14 mouse cellular contexts compared by ENCODE assay signal in the genomic region with DNA sequence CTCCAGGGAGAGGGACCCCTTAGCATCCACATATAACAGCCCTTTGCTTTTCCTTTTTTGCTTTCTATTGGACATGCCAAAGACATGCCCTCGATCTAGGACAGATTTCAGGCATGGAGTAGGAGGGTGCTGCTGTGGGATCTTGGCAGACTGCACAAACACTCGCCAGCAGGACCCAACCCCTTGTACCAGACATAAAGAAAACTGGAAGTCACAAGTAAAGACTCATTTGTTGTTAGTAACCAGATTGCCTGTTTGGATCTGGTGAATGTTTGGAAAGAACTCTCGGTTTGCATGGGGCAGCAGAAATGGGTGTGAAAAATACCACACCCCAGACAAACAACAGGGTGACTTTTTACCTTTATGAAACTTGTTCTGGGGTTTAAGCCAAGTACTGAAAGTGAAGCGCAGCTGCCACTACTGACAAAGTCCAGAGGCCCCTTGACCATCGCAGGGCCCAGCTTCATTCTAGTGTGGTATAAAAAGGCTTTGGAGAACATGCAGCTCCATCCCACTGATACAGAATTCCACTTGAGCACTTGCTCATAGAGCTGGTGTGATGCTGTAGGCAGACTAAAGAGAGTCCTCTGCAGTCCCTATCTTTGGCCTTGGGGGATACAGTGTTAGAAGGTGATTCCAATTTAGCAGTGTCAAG. TPM values are rescaled to one million over a fixed set of nuclear protein-coding genes. Genes with fewer than 3 reads are reported as not detected.
DNase-seq lines count a peak whose midpoint lies in the region; ATAC-seq and TF ChIP-seq lines count a peak whose summit lies in the region.
"Had no signal": no experiment of that assay in that cellular context is flagged by ENCODE, and none has a peak within 500 bp of the region (broad histone marks: within the 10 kb centered on the region; RNA-seq: fewer than 3 reads in every experiment).

No protein-coding gene starts in this region.

- peak overlapping the region; percentile 81 for H3K27ac ChIP-seq in heart, embryonic 13.5 days (replicated peaks)
- H3K27ac ChIP-seq in embryonic fibroblast, embryonic 13.5 days (ENCODE audit: insufficient read depth, low read length), result peak overlapping the region; percentile 80
- H3K27ac ChIP-seq in stomach, postnatal 0 days (replicated peaks), result peak overlapping the region; percentile 19; the same call in 1 of the 2 replicates
- H3K27ac ChIP-seq: liver, embryonic 15.5 days; midbrain, embryonic 12.5 days had no signal

- no peak overlapping the region for H3K4me2 ChIP-seq in heart, embryonic 13.5 days
- no peak overlapping the region for H3K4me2 ChIP-seq in stomach, postnatal 0 days (replicated peaks; ENCODE audit: low read depth)
- H3K4me2 ChIP-seq: liver, embryonic 15.5 days; midbrain, embryonic 12.5 days had no signal

- no peak overlapping the region for H3K9ac ChIP-seq in heart, embryonic 13.5 days
- H3K9ac ChIP-seq in stomach, postnatal 0 days (ENCODE audit: low read length), result no peak overlapping the region
- H3K9ac ChIP-seq: liver, embryonic 15.5 days; midbrain, embryonic 12.5 days had no signal

- no peak for TF ChIP-seq CTCF in embryonic fibroblast, embryonic 13.5 days (IDR thresholded peaks at IDR 0.05; ENCODE audit: borderline replicate concordance, insufficient read depth, low read length)
- TF ChIP-seq CTCF in stomach, postnatal 0 days (IDR thresholded peaks at IDR 0.05; ENCODE audit: low read depth), result no peak

- ATAC-seq in heart, embryonic 13.5 days (ENCODE audit: extremely low read depth, insufficient number of reproducible peaks, low FRiP score, low TSS enrichment), result no peak
- ATAC-seq in stomach, postnatal 0 days (ENCODE audit: low FRiP score, low TSS enrichment), result peak; percentile 48
- no peak for ATAC-seq in erythroblast, adult 5-6 weeks (replicated peaks; ENCODE audit: low FRiP score, poor library complexity, severe bottlenecking)

- intact Hi-C loops in heart, postnatal 14 days (cut with DNase I), result loop anchor here (2.0 kb wide), 1 partner anchor 17 kb away; the partner anchor contains the start of gene Stk35

- H3K4me3 ChIP-seq in heart, embryonic 13.5 days, result no peak overlapping the region
- H3K4me3 ChIP-seq in embryonic fibroblast, embryonic 13.5 days (ENCODE audit: insufficient read depth, low read length), result no peak overlapping the region
- no peak overlapping the region for H3K4me3 ChIP-seq in stomach, postnatal 0 days (ENCODE audit: low read depth, low read length)
- H3K4me3 ChIP-seq: liver, embryonic 15.5 days; midbrain, embryonic 12.5 days had no signal

- 66% methylated on average over 5 of the region's 5 CpGs for WGBS in heart, embryonic 13.5 days
- WGBS in stomach, postnatal 0 days, result 45% methylated on average over 5 of the region's 5 CpGs

- no peak for DNase-seq in heart, postnatal 14 days
- peak; percentile 40 for DNase-seq in lung, postnatal 25 days (ENCODE audit: low spot score)
- no peak for DNase-seq in lung, adult 18-20 months
- peak; percentile 20 for DNase-seq in stomach, postnatal 0 days (ENCODE audit: low spot score)
- DNase-seq: adrenal gland, adult 8-10 months; cerebellum, adult 11 months; gastrocnemius, postnatal 25 days; right cerebral cortex, postnatal 14 days; thymus, postnatal 14 days had no signal

- H3K9me3 ChIP-seq in heart, embryonic 13.5 days, result no peaks in the 10 kb centered on the region
- no peaks in the 10 kb centered on the region for H3K9me3 ChIP-seq in stomach, postnatal 0 days (ENCODE audit: control insufficient read depth, low read length)
- H3K9me3 ChIP-seq: liver, embryonic 15.5 days; midbrain, embryonic 12.5 days had no signal

- peaks cover 95% of the 10 kb centered on the region for H3K4me1 ChIP-seq in heart, embryonic 13.5 days
- peaks cover 21% of the 10 kb centered on the region for H3K4me1 ChIP-seq in embryonic fibroblast, embryonic 13.5 days (ENCODE audit: control insufficient read depth, insufficient read depth, low read length)
- peaks cover 7% of the 10 kb centered on the region for H3K4me1 ChIP-seq in stomach, postnatal 0 days (replicated peaks; ENCODE audit: control insufficient read depth, insufficient read depth)

- no peak for TF ChIP-seq POLR2A in embryonic fibroblast, embryonic 13.5 days (IDR thresholded peaks at IDR 0.05; ENCODE audit: low read depth, low read length)

- no peak for TF ChIP-seq EP300 in stomach, postnatal 0 days (optimal IDR thresholded peaks at IDR 0.05)

- H3K36me3 ChIP-seq in heart, embryonic 13.5 days, result peaks cover 48% of the 10 kb centered on the region
- H3K36me3 ChIP-seq in stomach, postnatal 0 days (ENCODE audit: control insufficient read depth, insufficient read depth, low read length), result no peaks in the 10 kb centered on the region

- no peaks in the 10 kb centered on the region for H3K27me3 ChIP-seq in heart, embryonic 13.5 days (replicated peaks)
- H3K27me3 ChIP-seq in stomach, postnatal 0 days (ENCODE audit: control insufficient read depth, insufficient read depth, low read length), result no peaks in the 10 kb centered on the region
- H3K27me3 ChIP-seq: liver, embryonic 15.5 days; midbrain, embryonic 12.5 days had no signal

RNA-seq across cellular contexts. Expression of gene Stk35, which starts 17.4 kb away (rescaled TPM):
- 6.1 and 6.2 TPM in 2 replicates for polyA plus RNA-seq in heart, embryonic 13.5 days (2015; fragmentation: Nextera tagmentation; extraction: Ambion mirVana)
- total RNA-seq in heart, postnatal 14 days (2021), result 10 to 100 TPM; 13.9 to 14.3 TPM
- 17.4 and 18.4 TPM in 2 replicates for polyA plus RNA-seq in embryonic fibroblast, embryonic 13.5 days (2011; ENCODE audit: insufficient read length, low read depth, missing spikeins)
- 5.7 and 5.8 TPM in 2 replicates for polyA plus RNA-seq in stomach, postnatal 0 days (2015; fragmentation: Nextera tagmentation; extraction: Ambion mirVana)
- total RNA-seq in erythroblast, adult 5-6 weeks (2015; ENCODE audit: low replicate concordance), result 3.3 and 5.0 TPM in 2 replicates
- total RNA-seq in erythroblast, adult 5-6 weeks (2017; ENCODE audit: low replicate concordance), result 3.9 and 4.9 TPM in 2 replicates

Comparison
In these comparisons a context has a peak if more than half of its experiments do, and no peak if none do; other contexts are left out.
1. DNase-seq: peak in lung, postnatal 25 days (single experiment) and stomach, postnatal 0 days (single experiment); none in heart, postnatal 14 days (0 of 2) and lung, adult 18-20 months (0 of 2).
2. H3K27ac ChIP-seq: peak in every context shown above with its lines; median percentile 81 in heart, embryonic 13.5 days; 80 in embryonic fibroblast, embryonic 13.5 days; 19 in stomach, postnatal 0 days.